Mouse (Mus musculus) hindbrain, postnatal 0 days (tissue): ENCODE data around the gene Tmem270. TPM values are rescaled to one million over a fixed set of nuclear protein-coding genes. Genes with fewer than 3 reads are reported as not detected.

Experiments
- ATAC-seq: fragments of 200-750 bp; cut with Nextera tagmentation; 2 replicates; pipeline ENCODE4 v1.8.0; 2017; ENCODE audit warnings: mild to moderate bottlenecking, moderate TSS enrichment, moderate library complexity
- DNase-seq: peaks from one replicate; pipeline ENCODE4 v3.0.0-alpha.2; 2015; ENCODE audit warnings: low spot score
- H3K27ac ChIP-seq: fragments of 300-500 bp; sonication (generic); 2 replicates; pipeline ENCODE4 v1.5.1; 2014; ENCODE audit warnings: mild to moderate bottlenecking
- H3K27me3 ChIP-seq: fragments of 300-500 bp; sonication (generic); 2 replicates; pipeline ENCODE4 v1.6.1; 2014; ENCODE audit warnings: low read length, mixed read lengths; ENCODE audit not compliant: insufficient read depth
- H3K36me3 ChIP-seq: fragments of 300-500 bp; sonication (generic); 2 replicates; pipeline ENCODE4 v1.6.1; 2014; ENCODE audit warnings: low read length, mixed read lengths; ENCODE audit not compliant: insufficient read depth
- H3K4me1 ChIP-seq: fragments of 300-500 bp; sonication (generic); 2 replicates; pipeline ENCODE4 v1.6.1; 2014; ENCODE audit warnings: antibody characterized with exemption, low read length, mixed read lengths; ENCODE audit not compliant: insufficient read depth
- H3K4me2 ChIP-seq: fragments of 300-500 bp; sonication (generic); 2 replicates; pipeline ENCODE4 v1.6.1; 2014; ENCODE audit warnings: low read depth, mild to moderate bottlenecking, low read length, moderate library complexity, mixed read lengths
- H3K4me3 ChIP-seq: fragments of 300-500 bp; sonication (generic); 2 replicates; pipeline ENCODE4 v1.5.1; 2014; ENCODE audit warnings: low read length
- H3K9ac ChIP-seq: fragments of 300-500 bp; sonication (generic); replicated peaks from 2 replicates; pipeline ENCODE4 v1.6.1; 2014; ENCODE audit warnings: mild to moderate bottlenecking, low read length, moderate library complexity, mixed read lengths
- H3K9me3 ChIP-seq: fragments of 300-500 bp; sonication (generic); 2 replicates; pipeline ENCODE4 v1.6.1; 2016; ENCODE audit warnings: low read length, mixed read lengths
- CTCF ChIP-seq: IDR thresholded peaks from 2 replicates; pipeline ENCODE4 v1.5.1; 2016; ENCODE audit warnings: antibody characterized with exemption, control low read depth, low read depth
- WGBS: fragments of 180-500 bp; shearing (Covaris S2); extraction: QIAGEN DNeasy Blood & Tissue Kit; methylation state at CpG from one replicate; pipeline ENCODE4 v1.1.7; 2014; 5-methylcytosine and 5-hydroxymethylcytosine counted together
- polyA plus RNA-seq: library from polyadenylated mRNA; unstranded; fragments of >200 nt; fragmentation: Nextera tagmentation; extraction: Ambion mirVana; gene quantifications from 2 replicates; pipeline ENCODE4 v1.2.1, GENCODE M21; 2015
- total RNA-seq: library from RNA; depleted of rRNA; stranded (reverse); fragments of >200 nt; gene quantifications from 2 replicates; pipeline ENCODE4 v1.2.3, GENCODE M21; 2014

Gene Tmem270
- total and polyA plus RNA-seq, 2 experiments from 2014 or later, result not detected

DNA sequence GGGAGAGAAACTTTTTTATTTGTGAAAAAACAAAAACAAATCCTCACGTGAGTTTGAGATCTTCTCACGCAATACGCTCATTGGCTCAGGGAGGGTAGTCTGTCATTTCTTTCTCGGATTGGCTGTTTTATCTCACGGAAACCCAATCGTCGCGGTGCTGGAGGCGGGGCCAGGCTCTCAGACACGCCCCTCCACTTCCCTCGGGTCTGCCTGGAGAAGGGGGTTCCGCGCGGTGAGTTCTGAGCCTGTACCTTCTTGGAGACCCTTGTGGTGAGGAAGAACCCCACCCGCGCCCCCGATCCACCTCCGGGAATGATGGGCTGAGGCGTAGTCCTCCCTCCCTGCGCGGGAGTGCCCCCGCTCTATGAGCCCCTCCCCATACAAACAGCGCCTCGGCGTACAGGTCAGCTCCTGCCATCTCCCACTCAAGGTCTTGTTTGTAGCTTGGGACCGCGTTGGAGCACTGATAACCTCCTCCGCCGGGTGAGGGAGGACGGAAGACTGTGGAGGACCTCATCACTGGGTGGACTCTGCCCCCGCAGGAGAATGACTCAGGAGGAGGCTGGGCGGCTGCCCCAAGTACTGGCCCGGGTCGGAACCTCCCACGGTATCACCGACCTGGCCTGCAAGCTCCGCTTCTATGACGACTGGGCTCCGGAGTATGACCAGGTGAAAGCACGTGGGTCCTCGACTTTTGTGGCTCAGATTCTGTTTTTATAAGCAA, 25.8 kb upstream of the Tmem270 start, which contains the start of gene Mettl27:
TSS of gene Mettl27 (plus strand) at position 190 of the 724 bp plus-strand sequence.
- Histone ChIP-seq H3K27me3 (no peaks in the 10 kb centered on the region), H3K27ac (peak within 1 kb of the TSS; percentile 20; the same call in 1 of the 2 replicates)

DNA sequence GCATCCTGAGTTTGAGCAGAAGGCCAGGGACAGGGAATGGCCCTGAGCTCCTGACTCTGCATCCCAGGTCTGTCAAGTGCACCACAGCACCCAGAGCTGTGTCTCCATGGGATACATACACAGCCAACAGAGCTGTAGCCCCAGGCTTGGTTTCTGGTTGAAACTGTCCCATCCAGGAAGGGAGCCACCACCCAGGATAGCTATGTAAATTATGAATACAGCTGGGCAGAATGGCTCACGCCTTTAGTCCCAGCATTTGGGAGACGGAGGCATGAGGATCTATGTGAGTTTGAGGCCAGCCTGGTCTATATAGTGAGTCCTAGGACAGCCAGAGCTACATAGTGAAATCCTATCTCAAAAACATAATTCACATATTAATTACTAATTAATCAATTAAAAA, 23.5 kb upstream of the Tmem270 start:
- no peak for TF ChIP-seq CTCF
- no peak overlapping the region for H3K27ac ChIP-seq
- 0 out of 2 replicates have a peak, but pooled peaks cover 3% of the 10 kb centered on the region for H3K4me1 ChIP-seq
- no peak overlapping the region for H3K4me2 ChIP-seq
- ATAC-seq (no peak), DNase-seq (no peak)
- no peaks in the 10 kb centered on the region for H3K27me3 ChIP-seq
- no peaks in the 10 kb centered on the region for H3K9me3 ChIP-seq
- H3K9ac ChIP-seq, result no peak overlapping the region
- no peak overlapping the region for H3K4me3 ChIP-seq
- 95% methylated on average over 2 of the region's 2 CpGs for WGBS
- H3K36me3 ChIP-seq, result no peaks in the 10 kb centered on the region

More for the DNA sequence above, 25.8 kb upstream of the Tmem270 start, which contains the start of gene Mettl27:
- Histone ChIP-seq H3K9me3 (no peaks in the 10 kb centered on the region), H3K4me2 (peak within 1 kb of the TSS; percentile 100), H3K9ac (peak within 1 kb of the TSS; percentile 68), H3K36me3 (no peaks in the 10 kb centered on the region), H3K4me1 (0 out of 2 replicates have a peak, but pooled peaks cover 3% of the 10 kb centered on the region), H3K4me3 (peak within 1 kb of the TSS; percentile 74)
- ATAC-seq (peak; percentile 97), DNase-seq (peak; percentile 92)
- under 1% methylated on average over 41 of the region's 41 CpGs for WGBS
- TF ChIP-seq CTCF, result no peak

DNA sequence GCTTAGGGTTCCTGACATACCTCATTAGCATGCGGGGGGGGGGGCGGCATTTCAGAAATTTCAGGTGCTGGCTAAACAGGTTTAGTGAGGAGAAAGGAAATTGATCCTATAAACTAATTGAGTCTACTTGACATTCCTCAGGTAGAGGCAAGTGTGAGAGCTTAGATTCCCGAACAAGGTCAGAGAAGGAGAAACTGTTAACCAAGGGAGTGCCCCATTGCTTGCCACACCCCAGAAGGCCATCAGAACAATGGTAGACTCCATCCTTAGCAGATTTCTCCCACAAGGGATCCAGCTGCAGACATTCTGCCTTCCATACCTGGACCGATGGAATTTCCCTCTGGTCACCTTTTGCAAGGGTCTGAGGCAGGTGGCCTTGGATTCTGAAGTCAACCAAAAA, 20.2 kb upstream of the Tmem270 start:
- ATAC-seq (no peak), DNase-seq (no peak)
- Histone ChIP-seq H3K27ac (no peak overlapping the region), H3K9me3 (no peaks in the 10 kb centered on the region), H3K4me1 (no peaks in the 10 kb centered on the region), H3K27me3 (no peaks in the 10 kb centered on the region), H3K9ac (no peak overlapping the region), H3K4me3 (no peak overlapping the region), H3K4me2 (no peak overlapping the region), H3K36me3 (no peaks in the 10 kb centered on the region)
- 75% methylated on average over 4 of the region's 4 CpGs for WGBS
- TF ChIP-seq CTCF, result no peak

DNA sequence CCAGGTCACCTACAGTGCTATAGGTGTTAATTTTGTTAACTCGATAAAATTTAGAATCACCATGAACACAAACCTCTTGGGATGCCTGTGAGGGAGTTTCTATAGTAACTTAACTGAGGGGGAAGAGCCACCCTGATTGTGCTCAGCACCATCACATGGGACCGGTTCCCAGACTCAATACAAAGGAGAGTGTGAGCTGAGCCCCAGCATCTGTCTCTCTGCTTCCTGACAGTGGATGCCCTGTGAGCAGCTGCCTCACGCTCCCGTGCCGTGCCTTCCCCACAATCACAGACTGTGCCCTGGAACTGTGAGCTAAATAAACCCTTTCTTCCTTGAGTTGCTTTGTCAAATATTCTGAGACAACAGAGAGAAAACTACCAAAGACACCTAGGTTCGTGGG, 16.6 kb upstream of the Tmem270 start:
- Histone ChIP-seq H3K4me3 (no peak overlapping the region), H3K27me3 (no peaks in the 10 kb centered on the region), H3K9ac (no peak overlapping the region), H3K9me3 (no peaks in the 10 kb centered on the region), H3K4me1 (no peaks in the 10 kb centered on the region), H3K4me2 (no peak overlapping the region), H3K27ac (no peak overlapping the region), H3K36me3 (no peaks in the 10 kb centered on the region)
- TF ChIP-seq CTCF, result no peak
- DNase-seq (no peak), ATAC-seq (no peak)
- WGBS, result 46% methylated on average over 6 of the region's 6 CpGs

DNA sequence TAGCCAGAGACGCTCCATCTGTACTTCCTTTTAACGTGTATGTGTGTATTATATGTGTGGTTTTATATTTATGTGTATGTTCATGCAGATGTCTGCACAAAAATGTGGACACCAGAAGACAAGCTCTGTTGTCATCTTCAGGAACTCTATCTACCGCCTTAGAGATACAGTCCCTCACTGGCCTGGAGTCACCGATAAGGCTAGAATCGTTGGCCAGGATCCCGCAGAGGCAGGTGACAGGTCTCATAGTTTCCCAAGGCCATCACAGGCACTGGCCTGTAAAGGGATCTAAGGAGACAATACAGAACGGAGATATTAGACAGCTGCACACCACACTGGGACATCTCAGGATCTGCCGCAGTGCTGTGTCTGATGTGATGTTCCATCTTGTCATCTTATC, 14.6 kb upstream of the Tmem270 start:
- H3K4me3 ChIP-seq, result no peak overlapping the region
- no peak for ATAC-seq
- no peak for DNase-seq
- H3K27me3 ChIP-seq, result no peaks in the 10 kb centered on the region
- no peaks in the 10 kb centered on the region for H3K9me3 ChIP-seq
- no peak overlapping the region for H3K27ac ChIP-seq
- no peaks in the 10 kb centered on the region for H3K36me3 ChIP-seq
- H3K9ac ChIP-seq, result no peak overlapping the region
- 84% methylated on average over 8 of the region's 8 CpGs for WGBS
- no peaks in the 10 kb centered on the region for H3K4me1 ChIP-seq
- no peak overlapping the region for H3K4me2 ChIP-seq
- no peak for TF ChIP-seq CTCF

DNA sequence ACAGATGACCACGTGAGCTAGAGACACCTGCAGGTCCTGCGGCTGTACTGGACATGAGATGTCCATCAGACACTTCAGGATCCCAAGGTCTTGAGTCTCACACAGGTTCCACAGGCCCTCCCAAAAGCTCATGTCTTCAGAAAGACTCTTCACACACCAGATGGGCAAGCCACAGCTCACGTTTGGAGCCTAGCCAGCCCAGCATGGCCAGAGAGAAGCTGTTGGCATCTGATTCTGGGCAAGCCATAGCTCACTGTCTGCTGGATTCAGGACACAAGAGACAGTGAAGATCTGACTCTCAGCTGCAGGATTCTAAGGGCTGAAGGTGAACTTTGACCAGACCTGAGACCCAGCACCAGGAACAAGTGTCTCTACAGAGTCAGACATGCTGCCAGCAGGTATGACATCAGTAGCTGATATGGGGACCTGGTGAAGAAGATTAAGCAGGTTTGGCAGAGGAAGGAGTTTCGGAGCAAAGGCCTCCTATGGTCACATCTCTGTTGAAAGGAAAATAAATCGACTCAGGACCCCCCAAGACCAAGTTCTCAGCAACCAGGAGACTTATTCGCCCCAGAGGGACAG, 13.7 kb upstream of the Tmem270 start:
- no peaks in the 10 kb centered on the region for H3K27me3 ChIP-seq
- no peak for TF ChIP-seq CTCF
- no peaks in the 10 kb centered on the region for H3K36me3 ChIP-seq
- WGBS, result 66% methylated on average over 6 of the region's 6 CpGs
- H3K4me1 ChIP-seq, result no peaks in the 10 kb centered on the region
- ATAC-seq (no peak), DNase-seq (peak; percentile 73)
- H3K9ac ChIP-seq, result no peak overlapping the region
- H3K27ac ChIP-seq, result no peak overlapping the region; the same call in 1 of the 2 replicates
- H3K9me3 ChIP-seq, result no peaks in the 10 kb centered on the region
- no peak overlapping the region for H3K4me2 ChIP-seq
- H3K4me3 ChIP-seq, result no peak overlapping the region

DNA sequence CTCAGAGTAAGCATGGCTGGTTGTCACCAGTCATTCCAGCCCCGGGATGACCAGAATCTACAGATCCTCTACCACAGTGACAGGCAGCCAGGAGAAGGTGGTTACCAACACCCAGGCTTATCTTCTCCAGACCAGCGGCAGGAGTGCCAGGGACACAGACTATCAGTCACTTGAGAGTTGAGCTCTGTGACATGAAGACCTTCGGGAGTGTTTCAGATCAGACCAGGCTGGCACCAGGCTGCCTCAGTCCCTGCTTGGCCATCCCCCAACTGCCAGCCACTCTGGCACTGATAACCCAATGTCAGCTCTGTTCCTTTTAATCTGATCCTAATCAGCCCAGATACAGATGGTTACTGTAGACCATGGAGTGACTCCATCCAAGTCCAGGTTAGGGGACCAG, 12.6 kb upstream of the Tmem270 start:
- Histone ChIP-seq H3K27me3 (no peaks in the 10 kb centered on the region), H3K4me1 (no peaks in the 10 kb centered on the region), H3K4me2 (no peak overlapping the region), H3K36me3 (no peaks in the 10 kb centered on the region), H3K9me3 (no peaks in the 10 kb centered on the region), H3K9ac (no peak overlapping the region), H3K27ac (no peak overlapping the region), H3K4me3 (no peak overlapping the region)
- ATAC-seq (no peak), DNase-seq (no peak)
- TF ChIP-seq CTCF, result no peak
- WGBS, result 91% methylated on average over 3 of the region's 3 CpGs
